Mouse (Mus musculus): ENCODE data around the gene Eea1.

DNA sequence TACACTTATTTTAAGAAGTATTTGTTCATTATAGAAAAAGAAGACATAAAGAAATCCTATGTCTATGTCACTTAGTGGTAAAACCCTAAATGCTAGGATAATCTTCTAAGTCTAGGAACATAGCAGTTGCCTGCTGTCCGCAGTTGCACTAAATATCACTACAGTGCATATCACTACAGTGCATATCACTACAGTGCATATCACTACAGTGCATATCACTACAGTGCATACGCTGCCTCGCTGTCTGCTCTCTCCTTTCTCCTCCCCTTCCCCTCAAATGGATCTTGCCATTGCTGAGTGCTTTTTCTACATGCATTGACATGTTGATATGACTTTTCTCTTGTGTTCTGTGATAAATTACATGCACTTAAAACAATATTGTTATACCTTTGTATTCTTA is 34.0 kb downstream of the Eea1 start:
- no peak for TF ChIP-seq CTCF (IDR thresholded peaks at IDR 0.05; ENCODE audit: control insufficient read depth, insufficient read depth, insufficient replicate concordance, low read depth, low read length)
- no peak for TF ChIP-seq POLR2A (IDR thresholded peaks at IDR 0.05; ENCODE audit: control insufficient read depth, low read depth, low read length)

All from testis, adult 2 months (tissue).